Comparison of ENCODE assay signal across 14 mouse cellular contexts in genomic region chr9:58116024-58116651, GRCm38 (mm10). TPM values are rescaled to one million over a fixed set of nuclear protein-coding genes. Genes with fewer than 3 reads are reported as not detected.
DNase-seq lines count a peak whose midpoint lies in the region; ATAC-seq and TF ChIP-seq lines count a peak whose summit lies in the region.
"Had no signal": no experiment of that assay in that cellular context is flagged by ENCODE, and none has a peak within 500 bp of the region (broad histone marks: within the 10 kb centered on the region; RNA-seq: fewer than 3 reads in every experiment).

No protein-coding gene starts in this region.

- ATAC-seq in kidney, embryonic 15.5 days (replicated peaks; ENCODE audit: low FRiP score): no peak; the same call in 1 of the 2 replicates
- no peak for ATAC-seq in kidney, embryonic 14.5 days (ENCODE audit: low FRiP score, low TSS enrichment)
- ATAC-seq in embryonic facial prominence, embryonic 14.5 days (ENCODE audit: low read depth): peak; percentile 16; the same call in 1 of the 2 replicates
- ATAC-seq in intestine, embryonic 16.5 days: peak; percentile 75

- peak overlapping the region; percentile 63 for H3K27ac ChIP-seq in kidney, embryonic 15.5 days
- no peak overlapping the region; the same call in 1 of the 2 replicates for H3K27ac ChIP-seq in kidney, embryonic 14.5 days (ENCODE audit: low read depth, low read length)
- H3K27ac ChIP-seq in embryonic facial prominence, embryonic 14.5 days (replicated peaks; ENCODE audit: low read depth, low read length): no peak overlapping the region
- peak overlapping the region; percentile 77 for H3K27ac ChIP-seq in intestine, embryonic 16.5 days (ENCODE audit: low read length)
- no peak overlapping the region for H3K27ac ChIP-seq in thymus, adult 2 months (ENCODE audit: control insufficient read depth, insufficient read depth, low read length)
- H3K27ac ChIP-seq: liver, embryonic 14.5 days had no signal

- H3K4me2 ChIP-seq in kidney, embryonic 15.5 days: no peak overlapping the region
- H3K4me2 ChIP-seq in kidney, embryonic 14.5 days (replicated peaks; ENCODE audit: low read depth, low read length): no peak overlapping the region
- H3K4me2 ChIP-seq in embryonic facial prominence, embryonic 14.5 days (ENCODE audit: low read depth, low read length): no peak overlapping the region
- H3K4me2 ChIP-seq in intestine, embryonic 16.5 days (ENCODE audit: low read depth, low read length): peak overlapping the region; percentile 15; the same call in 1 of the 2 replicates

- no peaks in the 10 kb centered on the region for H3K36me3 ChIP-seq in kidney, embryonic 15.5 days
- no peaks in the 10 kb centered on the region for H3K36me3 ChIP-seq in kidney, embryonic 14.5 days (ENCODE audit: control insufficient read depth, insufficient read depth, low read length)
- H3K36me3 ChIP-seq in E14TG2a.4 (ENCODE audit: insufficient read depth, low read length): no peaks in the 10 kb centered on the region
- H3K36me3 ChIP-seq in embryonic facial prominence, embryonic 14.5 days (ENCODE audit: control insufficient read depth, insufficient read depth, low read length): no peaks in the 10 kb centered on the region
- no peaks in the 10 kb centered on the region for H3K36me3 ChIP-seq in intestine, embryonic 16.5 days (ENCODE audit: control insufficient read depth, insufficient read depth, low read length)
- H3K36me3 ChIP-seq in thymus, adult 2 months (ENCODE audit: control insufficient read depth, insufficient read depth, low read length): no peaks in the 10 kb centered on the region

- 0 out of 2 replicates have a peak overlapping the region, but pooled peaks have one; percentile 8 for H3K9ac ChIP-seq in kidney, embryonic 15.5 days
- H3K9ac ChIP-seq in kidney, embryonic 14.5 days (ENCODE audit: low read depth, low read length): no peak overlapping the region
- no peak overlapping the region for H3K9ac ChIP-seq in embryonic facial prominence, embryonic 14.5 days (ENCODE audit: low read depth, low read length)
- H3K9ac ChIP-seq in intestine, embryonic 16.5 days (ENCODE audit: low read depth, low read length): peak overlapping the region; percentile 46; the same call in 1 of the 2 replicates
- H3K9ac ChIP-seq: liver, embryonic 14.5 days had no signal

- H3K4me1 ChIP-seq in kidney, embryonic 15.5 days: peaks cover 64% of the 10 kb centered on the region
- peaks cover 53% of the 10 kb centered on the region for H3K4me1 ChIP-seq in kidney, embryonic 14.5 days (ENCODE audit: control insufficient read depth, insufficient read depth, low read length)
- H3K4me1 ChIP-seq in E14TG2a.4 (replicated peaks; ENCODE audit: low read depth, low read length): peaks cover 65% of the 10 kb centered on the region
- peaks cover 28% of the 10 kb centered on the region for H3K4me1 ChIP-seq in embryonic facial prominence, embryonic 14.5 days (ENCODE audit: control insufficient read depth, insufficient read depth, low read length)
- peaks cover 36% of the 10 kb centered on the region for H3K4me1 ChIP-seq in intestine, embryonic 16.5 days (ENCODE audit: control insufficient read depth, insufficient read depth, low read length)
- peaks cover 41% of the 10 kb centered on the region for H3K4me1 ChIP-seq in thymus, adult 2 months (replicated peaks; ENCODE audit: control insufficient read depth, insufficient read depth, low read length)

- no peak for DNase-seq in embryonic facial prominence, embryonic 14.5 days (ENCODE audit: low spot score)
- no peak for DNase-seq in thymus, adult 2 months
- DNase-seq in embryo, embryonic 9.5 days (ENCODE audit: extremely low spot score): no peak
- no peak for DNase-seq in ovary, postnatal 10 days (ENCODE audit: low spot score)
- DNase-seq: adrenal gland, postnatal 25 days; cerebellum, postnatal 10 days; heart, adult 18-20 months; thymus, postnatal 14 days had no signal

- TF ChIP-seq CTCF in E14TG2a.4 (conservative IDR thresholded peaks at IDR 0.05; ENCODE audit: low read length): no peak
- no peak for TF ChIP-seq CTCF in thymus, adult 2 months (IDR thresholded peaks at IDR 0.05; ENCODE audit: borderline replicate concordance, control insufficient read depth, extremely low read depth, insufficient read depth, low read length, poor library complexity)

- WGBS in kidney, embryonic 15.5 days: 33% methylated on average over 7 of the region's 7 CpGs
- WGBS in kidney, embryonic 14.5 days: 27% methylated on average over 7 of the region's 7 CpGs
- 40% methylated on average over 7 of the region's 7 CpGs for WGBS in embryonic facial prominence, embryonic 14.5 days
- 44% methylated on average over 7 of the region's 7 CpGs for WGBS in intestine, embryonic 16.5 days
- 71% methylated on average over 7 of the region's 7 CpGs for WGBS in thymus, adult 2 months

- H3K9me3 ChIP-seq in kidney, embryonic 15.5 days (replicated peaks): no peaks in the 10 kb centered on the region
- H3K9me3 ChIP-seq in kidney, embryonic 14.5 days (ENCODE audit: control insufficient read depth, low read length): no peaks in the 10 kb centered on the region
- no peaks in the 10 kb centered on the region for H3K9me3 ChIP-seq in E14TG2a.4 (ENCODE audit: low read length)
- H3K9me3 ChIP-seq in embryonic facial prominence, embryonic 14.5 days (ENCODE audit: control insufficient read depth, low read length): no peaks in the 10 kb centered on the region
- no peaks in the 10 kb centered on the region for H3K9me3 ChIP-seq in intestine, embryonic 16.5 days (ENCODE audit: control insufficient read depth, low read length)

- H3K4me3 ChIP-seq in kidney, embryonic 15.5 days (replicated peaks): no peak overlapping the region
- no peak overlapping the region for H3K4me3 ChIP-seq in kidney, embryonic 14.5 days (ENCODE audit: low read length)
- H3K4me3 ChIP-seq in E14TG2a.4 (replicated peaks; ENCODE audit: low read length): 0 out of 2 replicates have a peak overlapping the region, but pooled peaks have one; percentile 26
- no peak overlapping the region for H3K4me3 ChIP-seq in embryonic facial prominence, embryonic 14.5 days (ENCODE audit: low read depth, low read length)
- H3K4me3 ChIP-seq in intestine, embryonic 16.5 days (ENCODE audit: low read length): no peak overlapping the region
- no peak overlapping the region for H3K4me3 ChIP-seq in thymus, adult 2 months (ENCODE audit: control insufficient read depth, insufficient read depth, low read length)

- TF ChIP-seq POLR2A in thymus, adult 2 months (IDR thresholded peaks at IDR 0.05; ENCODE audit: control insufficient read depth, extremely low read depth, insufficient read depth, low read length, poor library complexity): no peak

- H3K27me3 ChIP-seq in kidney, embryonic 15.5 days: peaks cover 12% of the 10 kb centered on the region; the same call in 1 of the 2 replicates
- no peaks in the 10 kb centered on the region for H3K27me3 ChIP-seq in kidney, embryonic 14.5 days (ENCODE audit: control insufficient read depth, insufficient read depth, low read length)
- peaks cover 88% of the 10 kb centered on the region for H3K27me3 ChIP-seq in E14TG2a.4 (ENCODE audit: insufficient read depth, low read length)
- H3K27me3 ChIP-seq in embryonic facial prominence, embryonic 14.5 days (replicated peaks; ENCODE audit: control insufficient read depth, insufficient read depth, low read length): no peaks in the 10 kb centered on the region
- H3K27me3 ChIP-seq in intestine, embryonic 16.5 days (replicated peaks; ENCODE audit: control insufficient read depth, insufficient read depth, low read length): 0 out of 2 replicates have a peak, but pooled peaks cover 5% of the 10 kb centered on the region
- H3K27me3 ChIP-seq in thymus, adult 2 months (ENCODE audit: control insufficient read depth, insufficient read depth, low read length): no peaks in the 10 kb centered on the region; the same call in 1 of the 2 replicates

RNA-seq across cellular contexts. Expression of gene Ccdc33, which starts 2.5 kb away (rescaled TPM):
- 0.29 and 0.44 TPM in 2 replicates for polyA plus RNA-seq in kidney, embryonic 15.5 days (2015; fragmentation: Nextera tagmentation; extraction: Ambion mirVana)
- polyA plus RNA-seq in kidney, embryonic 14.5 days (2014; fragmentation: Nextera tagmentation; extraction: Ambion mirVana): 0.09 and 0.57 TPM in 2 replicates
- polyA plus RNA-seq in embryonic facial prominence, embryonic 14.5 days (2014; fragmentation: Nextera tagmentation; extraction: Ambion mirVana): 0.25 and 0.54 TPM in 2 replicates
- polyA plus RNA-seq in intestine, embryonic 16.5 days (2015; fragmentation: Nextera tagmentation; extraction: Ambion mirVana): 0.39 and 0.82 TPM in 2 replicates
- polyA plus RNA-seq in thymus, adult 2 months (2012; rRNA removed): 0.94 and 1.2 TPM in 2 replicates
- polyA plus RNA-seq: C2C12; liver, embryonic 14.5 days had no signal

RNA-seq across cellular contexts. Expression of gene Stra6, which starts 52.5 kb away (rescaled TPM):
- 28.0 and 29.7 TPM in 2 replicates for polyA plus RNA-seq in kidney, embryonic 15.5 days (2015; fragmentation: Nextera tagmentation; extraction: Ambion mirVana)
- 25.7 and 39.2 TPM in 2 replicates for polyA plus RNA-seq in kidney, embryonic 14.5 days (2014; fragmentation: Nextera tagmentation; extraction: Ambion mirVana)
- 10.5 and 16.1 TPM in 2 replicates for polyA plus RNA-seq in embryonic facial prominence, embryonic 14.5 days (2014; fragmentation: Nextera tagmentation; extraction: Ambion mirVana)
- polyA plus RNA-seq in intestine, embryonic 16.5 days (2015; fragmentation: Nextera tagmentation; extraction: Ambion mirVana): 2.6 and 3.3 TPM in 2 replicates
- 5.2 and 6.1 TPM in 2 replicates for polyA plus RNA-seq in thymus, adult 2 months (2012; rRNA removed)

Comparison
In these comparisons a context has a peak if more than half of its experiments do, and no peak if none do; other contexts are left out.
1. H3K27ac ChIP-seq: peak in kidney, embryonic 15.5 days (single experiment) and intestine, embryonic 16.5 days (single experiment); none in kidney, embryonic 14.5 days (single experiment), embryonic facial prominence, embryonic 14.5 days (single experiment) and thymus, adult 2 months (single experiment).
2. H3K9ac ChIP-seq: peak in kidney, embryonic 15.5 days (single experiment) and intestine, embryonic 16.5 days (single experiment); none in kidney, embryonic 14.5 days (single experiment) and embryonic facial prominence, embryonic 14.5 days (single experiment).
3. ATAC-seq: peak in embryonic facial prominence, embryonic 14.5 days (single experiment) and intestine, embryonic 16.5 days (single experiment); none in kidney, embryonic 15.5 days (single experiment) and kidney, embryonic 14.5 days (single experiment).